Mouse (Mus musculus) kidney, postnatal 0 days (tissue): ENCODE measurements around the gene Gm20388. TPM values are rescaled to one million over a fixed set of nuclear protein-coding genes. Genes with fewer than 3 reads are reported as not detected.

ENCODE experiments used
- ATAC-seq: fragments of 200-750 bp; cut with Nextera tagmentation; replicated peaks from 2 replicates; pipeline ENCODE4 v1.8.0; 2017; ENCODE audit warnings: low read depth, moderate number of reproducible peaks, moderate TSS enrichment, moderate library complexity; ENCODE audit not compliant: low FRiP score
- DNase-seq: peaks from one replicate; pipeline ENCODE4 v3.0.0-alpha.2; 2016; ENCODE audit warnings: low spot score
- H3K27ac ChIP-seq: fragments of 300-500 bp; sonication (generic); 2 replicates; pipeline ENCODE4 v1.5.1; 2014; ENCODE audit warnings: mild to moderate bottlenecking
- H3K27me3 ChIP-seq: fragments of 300-500 bp; sonication (generic); 2 replicates; pipeline ENCODE4 v1.6.1; 2014; ENCODE audit warnings: low read length, mixed read lengths; ENCODE audit not compliant: insufficient read depth
- H3K36me3 ChIP-seq: fragments of 300-500 bp; sonication (generic); 2 replicates; pipeline ENCODE4 v1.6.1; 2014; ENCODE audit warnings: low read length, mixed read lengths; ENCODE audit not compliant: insufficient read depth
- H3K4me1 ChIP-seq: fragments of 300-500 bp; sonication (generic); replicated peaks from 2 replicates; pipeline ENCODE4 v1.6.1; 2014; ENCODE audit warnings: antibody characterized with exemption, low read length, mixed read lengths; ENCODE audit not compliant: insufficient read depth
- H3K4me2 ChIP-seq: fragments of 300-500 bp; sonication (generic); 2 replicates; pipeline ENCODE4 v1.6.1; 2014; ENCODE audit warnings: mild to moderate bottlenecking, low read length, moderate library complexity, mixed read lengths
- H3K4me3 ChIP-seq: fragments of 300-500 bp; sonication (generic); replicated peaks from 2 replicates; pipeline ENCODE4 v1.5.1; 2014; ENCODE audit warnings: low read depth, low read length
- H3K9ac ChIP-seq: fragments of 300-500 bp; sonication (generic); 2 replicates; pipeline ENCODE4 v1.6.1; 2014; ENCODE audit warnings: low read depth, low read length
- H3K9me3 ChIP-seq: fragments of 300-500 bp; sonication (generic); replicated peaks from 2 replicates; pipeline ENCODE4 v1.6.1; 2016; ENCODE audit warnings: low read length, inconsistent platforms, mixed read lengths
- CTCF ChIP-seq: IDR thresholded peaks from 2 replicates; pipeline ENCODE4 v1.5.1; 2016; ENCODE audit warnings: antibody characterized with exemption, low read depth, mild to moderate bottlenecking, moderate library complexity
- WGBS: fragments of 180-500 bp; shearing (Covaris S2); extraction: QIAGEN DNeasy Blood & Tissue Kit; methylation state at CpG from one replicate; pipeline ENCODE4 v1.1.7; 2014; 5-methylcytosine and 5-hydroxymethylcytosine counted together
- polyA plus RNA-seq: library from polyadenylated mRNA; unstranded; fragments of >200 nt; fragmentation: Nextera tagmentation; extraction: Ambion mirVana; gene quantifications from 2 replicates; pipeline ENCODE4 v1.2.1, GENCODE M21; 2015

Gm20388 gene
- polyA plus RNA-seq, 1 experiment from 2014 or later = not detected

DNA sequence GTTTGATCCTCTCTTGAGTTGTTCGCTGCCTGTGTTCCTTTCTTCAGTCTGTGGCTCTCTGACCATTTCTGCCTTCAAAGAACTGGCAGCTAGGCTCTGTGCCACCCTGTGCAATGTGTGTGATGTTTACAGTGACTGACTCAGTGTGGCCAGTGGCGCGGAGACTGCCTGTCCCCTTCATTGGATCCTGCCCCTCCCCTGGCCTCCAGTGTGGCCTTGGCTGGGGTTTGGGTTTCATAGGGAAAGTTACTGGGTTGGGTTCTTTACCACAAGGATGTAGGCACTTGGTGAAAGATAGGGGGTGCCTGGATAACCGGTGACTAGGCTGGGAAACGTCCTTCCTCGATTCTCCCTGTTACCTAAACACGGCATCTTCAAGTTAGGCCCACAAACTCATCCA, 3774.2 kb downstream of the Gm20388 start:
- TF ChIP-seq CTCF = no peak
- WGBS = 49% methylated on average over 7 of the region's 7 CpGs
- Histone ChIP-seq H3K27ac (no peak overlapping the region), H3K9me3 (no peaks in the 10 kb centered on the region), H3K4me1 (0 out of 2 replicates have a peak, but pooled peaks cover 3% of the 10 kb centered on the region), H3K4me2 (no peak overlapping the region), H3K27me3 (no peaks in the 10 kb centered on the region), H3K36me3 (no peaks in the 10 kb centered on the region), H3K9ac (no peak overlapping the region), H3K4me3 (no peak overlapping the region)
- peak; percentile 46 for DNase-seq
- ATAC-seq = no peak

DNA sequence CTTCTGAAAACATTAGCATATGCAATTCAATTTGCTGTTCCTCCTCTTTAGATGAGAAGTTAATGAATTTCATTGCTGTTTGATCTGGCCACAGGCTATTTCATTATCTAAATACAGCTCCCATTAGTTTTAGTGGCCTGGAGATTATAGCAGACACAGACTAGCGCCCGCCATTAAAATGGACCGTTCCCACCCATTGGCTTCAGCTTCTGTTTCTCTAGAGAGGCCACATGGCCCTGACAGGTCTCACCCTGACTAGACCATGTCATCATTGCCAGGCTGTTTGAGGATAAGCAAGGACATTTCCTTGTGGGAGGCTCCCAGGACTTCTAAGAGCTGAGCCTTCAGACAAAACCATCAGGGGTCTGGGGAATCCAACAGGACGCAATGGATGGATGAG, 3774.8 kb downstream of the Gm20388 start:
- ATAC-seq (no peak), DNase-seq (no peak)
- H3K9me3 ChIP-seq = no peaks in the 10 kb centered on the region
- no peak for TF ChIP-seq CTCF
- H3K4me1 ChIP-seq = 0 out of 2 replicates have a peak, but pooled peaks cover 3% of the 10 kb centered on the region
- no peak overlapping the region for H3K4me2 ChIP-seq
- H3K9ac ChIP-seq = no peak overlapping the region
- no peaks in the 10 kb centered on the region for H3K27me3 ChIP-seq
- H3K4me3 ChIP-seq = no peak overlapping the region
- WGBS = 24% methylated on average over 4 of the region's 4 CpGs
- H3K36me3 ChIP-seq = no peaks in the 10 kb centered on the region
- no peak overlapping the region for H3K27ac ChIP-seq

DNA sequence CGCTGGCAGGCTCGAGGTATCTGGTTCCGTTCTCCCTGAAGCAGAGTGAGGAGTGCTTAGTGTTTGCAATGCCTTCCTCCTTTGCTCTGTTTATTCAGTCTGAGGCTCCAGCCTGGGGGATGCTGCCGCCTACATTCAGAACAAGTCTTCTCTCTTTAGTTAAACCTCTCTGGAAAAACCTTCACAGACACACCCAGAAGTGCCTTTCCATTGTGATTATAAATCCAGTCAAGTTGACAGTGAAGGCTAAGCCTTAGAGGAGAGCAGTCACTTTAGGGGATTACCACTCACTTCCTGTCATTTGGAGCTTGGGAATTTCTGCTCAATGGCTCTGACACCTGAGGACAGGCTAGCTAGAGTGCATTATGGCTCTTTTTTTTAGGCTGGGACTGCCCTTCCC, 3777.2 kb downstream of the Gm20388 start:
- 34% methylated on average over 4 of the region's 4 CpGs for WGBS
- H3K36me3 ChIP-seq = no peaks in the 10 kb centered on the region
- H3K4me2 ChIP-seq = no peak overlapping the region
- no peak for TF ChIP-seq CTCF
- H3K4me1 ChIP-seq = 0 out of 2 replicates have a peak, but pooled peaks cover 3% of the 10 kb centered on the region
- no peak for ATAC-seq
- no peaks in the 10 kb centered on the region for H3K27me3 ChIP-seq
- no peak for DNase-seq
- no peaks in the 10 kb centered on the region for H3K9me3 ChIP-seq
- no peak overlapping the region for H3K4me3 ChIP-seq
- no peak overlapping the region for H3K27ac ChIP-seq
- no peak overlapping the region for H3K9ac ChIP-seq

DNA sequence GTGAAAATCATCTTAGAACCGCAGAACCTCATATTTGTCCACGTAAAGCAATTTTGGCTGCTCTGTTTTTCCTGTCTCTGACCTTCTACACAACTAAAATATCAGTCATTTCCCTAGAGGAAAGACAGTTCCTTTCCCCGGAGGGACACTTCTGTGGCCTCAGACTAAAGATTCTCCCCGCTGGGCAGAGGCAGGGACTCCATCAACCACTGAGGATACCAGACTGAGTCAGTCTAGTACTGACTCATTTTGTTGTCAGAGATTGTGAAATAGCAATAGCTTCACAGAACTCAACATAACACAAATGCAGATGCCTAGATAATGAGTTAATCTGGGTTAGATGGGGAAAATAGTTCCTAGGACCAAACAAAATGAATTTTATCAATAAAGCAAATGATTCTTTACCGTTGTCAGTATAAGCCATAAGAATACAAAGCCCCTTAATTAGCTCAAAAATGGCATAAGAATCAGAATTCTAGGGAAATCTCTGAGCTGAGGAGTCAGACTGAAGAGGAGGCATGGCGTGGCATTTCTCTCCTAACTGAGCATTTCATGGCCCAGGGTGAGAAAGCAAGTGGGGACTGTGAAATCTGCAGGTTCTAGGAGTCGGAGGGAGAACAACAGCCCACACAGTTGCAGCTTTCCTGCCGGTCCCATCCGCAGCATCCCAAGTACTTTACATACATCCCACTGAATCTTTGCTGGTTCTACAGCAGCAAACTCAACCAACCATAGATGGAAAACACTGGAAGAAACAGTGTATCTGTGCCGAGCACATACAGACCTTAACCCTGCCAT, 3781.7 kb downstream of the Gm20388 start:
- no peak overlapping the region for H3K9ac ChIP-seq
- H3K27ac ChIP-seq = no peak overlapping the region
- no peak for DNase-seq
- TF ChIP-seq CTCF = no peak
- H3K9me3 ChIP-seq = no peaks in the 10 kb centered on the region
- no peak overlapping the region for H3K4me3 ChIP-seq
- no peaks in the 10 kb centered on the region for H3K36me3 ChIP-seq
- ATAC-seq = no peak
- H3K4me1 ChIP-seq = no peaks in the 10 kb centered on the region
- 83% methylated on average over 10 of the region's 10 CpGs for WGBS
- H3K4me2 ChIP-seq = no peak overlapping the region
- no peaks in the 10 kb centered on the region for H3K27me3 ChIP-seq

DNA sequence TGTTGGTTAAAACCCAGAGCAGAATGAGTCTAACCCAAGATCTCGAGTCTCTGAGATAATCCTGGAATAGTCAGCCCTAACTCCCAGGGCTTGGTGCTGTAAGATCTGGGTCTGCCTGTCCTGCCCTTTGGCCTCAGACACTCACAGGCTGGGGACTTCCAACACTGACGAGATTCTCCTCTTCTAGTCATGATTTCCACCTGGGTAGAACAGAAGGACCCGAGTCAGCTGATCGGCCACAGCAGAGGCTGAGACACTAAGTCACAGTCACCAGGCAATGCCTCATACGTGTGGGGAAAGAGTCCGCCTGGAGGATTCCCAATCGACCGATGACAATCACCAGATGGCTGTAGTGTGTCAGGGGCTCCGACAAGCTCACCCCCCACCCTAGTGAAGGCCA, 3785.5 kb downstream of the Gm20388 start:
- no peaks in the 10 kb centered on the region for H3K9me3 ChIP-seq
- H3K4me2 ChIP-seq = no peak overlapping the region
- no peak for TF ChIP-seq CTCF
- DNase-seq (no peak), ATAC-seq (no peak)
- H3K4me1 ChIP-seq = peaks cover 7% of the 10 kb centered on the region
- no peak overlapping the region for H3K27ac ChIP-seq
- H3K36me3 ChIP-seq = no peaks in the 10 kb centered on the region
- 79% methylated on average over 9 of the region's 9 CpGs for WGBS
- H3K4me3 ChIP-seq = no peak overlapping the region
- H3K9ac ChIP-seq = no peak overlapping the region
- no peaks in the 10 kb centered on the region for H3K27me3 ChIP-seq

DNA sequence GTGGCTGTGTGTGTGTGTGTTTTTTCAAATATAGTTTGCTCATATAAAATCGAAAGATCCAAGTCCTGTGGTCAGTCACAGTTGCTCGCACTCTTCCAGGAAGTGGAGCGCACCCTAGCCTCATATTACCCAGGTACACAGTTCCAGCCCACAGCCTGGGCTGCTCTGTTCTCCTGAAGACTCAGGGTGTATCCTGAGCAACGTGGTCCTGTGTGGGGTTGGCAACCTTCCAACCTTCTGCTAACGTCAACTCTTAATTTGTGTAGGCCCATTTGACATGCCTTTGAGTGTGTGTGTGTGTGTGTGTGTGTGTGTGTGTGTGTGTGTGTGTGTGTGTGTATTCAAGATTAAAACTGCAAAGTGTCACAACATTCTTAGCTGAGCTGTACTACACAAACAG, 3786.7 kb downstream of the Gm20388 start:
- H3K4me2 ChIP-seq = no peak overlapping the region
- no peak overlapping the region for H3K27ac ChIP-seq
- DNase-seq = no peak
- H3K4me3 ChIP-seq = no peak overlapping the region
- TF ChIP-seq CTCF = no peak
- ATAC-seq = 0 out of 2 replicates have a peak, but pooled peaks have one; percentile 65
- H3K4me1 ChIP-seq = peaks cover 7% of the 10 kb centered on the region
- no peaks in the 10 kb centered on the region for H3K9me3 ChIP-seq
- no peaks in the 10 kb centered on the region for H3K36me3 ChIP-seq
- no peak overlapping the region for H3K9ac ChIP-seq
- no peaks in the 10 kb centered on the region for H3K27me3 ChIP-seq
- WGBS = 49% methylated on average over 5 of the region's 5 CpGs
